Mouse (Mus musculus) colon, adult 2 months (tissue): ENCODE measurements around the gene Sult1d1. TPM values are rescaled to one million over a fixed set of nuclear protein-coding genes. Genes with fewer than 3 reads are reported as not detected.

Experiments
- polyA plus RNA-seq: library from polyadenylated mRNA; depleted of rRNA; stranded (reverse); fragments of >200 nt; gene quantifications from 2 replicates; pipeline ENCODE4 v1.2.3, GENCODE M21; 2012; rRNA removed

The Sult1d1 gene
- 2.7 and 3.4 TPM in 2 replicates for polyA plus RNA-seq

GRCm38 (mm10) chr5:87568845-87569244 is at the start of gene Sult1d1:
TSS of gene Sult1d1 (minus strand) at chr5:87569027.

GRCm38 (mm10) chr5:87591494-87591893 is 22.7 kb upstream of the Sult1d1 start, which contains the start of gene Sult1e1:
TSS of gene Sult1e1 (minus strand) at chr5:87591594.

GRCm38 (mm10) chr5:87538111-87538510 is 30.7 kb downstream of the Sult1d1 start, which contains the start of gene Sult1b1:
TSS of gene Sult1b1 (minus strand) at chr5:87538195.

Other genes starting within 250 kb of the Sult1d1 start
- not detected in 2 replicates for gene Ugt2a3, start 231.8 kb downstream of the Sult1d1 start, polyA plus RNA-seq
- gene Ugt2b38, start 144.8 kb downstream of the Sult1d1 start, polyA plus RNA-seq: not detected in 2 replicates
- not detected in 2 replicates for gene Ugt2a2, start 86.8 kb downstream of the Sult1d1 start, polyA plus RNA-seq
- gene Gm43638, start 82.2 kb downstream of the Sult1d1 start, polyA plus RNA-seq: not detected in 2 replicates
- not detected in 2 replicates for gene Ugt2a1, start 78.2 kb downstream of the Sult1d1 start, polyA plus RNA-seq
- gene Sult1b1, start 30.8 kb downstream of the Sult1d1 start, polyA plus RNA-seq: 5.6 and 8.4 TPM in 2 replicates
- gene Sult1e1, start 22.6 kb upstream of the Sult1d1 start, polyA plus RNA-seq: not detected in 2 replicates
- not detected in 2 replicates for gene Csn1s1, start 97.2 kb upstream of the Sult1d1 start, polyA plus RNA-seq
- gene Csn2, start 130.6 kb upstream of the Sult1d1 start, polyA plus RNA-seq: not detected in 2 replicates
- not detected in 2 replicates for gene Csn1s2a, start 205.5 kb upstream of the Sult1d1 start, polyA plus RNA-seq
- gene Csn1s2b, start 239.1 kb upstream of the Sult1d1 start, polyA plus RNA-seq: not detected in 2 replicates